Mouse (Mus musculus) myocyte (in vitro differentiated cells): Measurements from ENCODE around the gene Mucl3.

Experiments
- CEBPB ChIP-seq: IDR thresholded peaks from 2 replicates; pipeline ENCODE4 v1.6.1; 2011; ENCODE audit warnings: mild to moderate bottlenecking, moderate library complexity; ENCODE audit not compliant: poor library complexity, insufficient read depth, severe bottlenecking
- E2F4 ChIP-seq: IDR thresholded peaks from one replicate; pipeline ENCODE4 v1.6.1; 2011; ENCODE audit warnings: mild to moderate bottlenecking, control low read depth, moderate library complexity; ENCODE audit not compliant: insufficient read depth
- MYOD1 ChIP-seq, 3 experiments: IDR thresholded peaks; one replicate each; pipeline ENCODE4 v1.6.1; 2011; ENCODE audit warnings: control low read depth in 2 of 3, low read depth in 2 of 3, mild to moderate bottlenecking in 2 of 3, moderate library complexity in 1 of 3; ENCODE audit not compliant: insufficient read length in 2 of 3, control insufficient read depth in 1 of 3
- POLR2A ChIP-seq: IDR thresholded peaks from one replicate; pipeline ENCODE4 v1.6.1; 2011; ENCODE audit warnings: low read depth, mild to moderate bottlenecking, control low read depth, moderate library complexity; ENCODE audit not compliant: insufficient read length
- POLR2AphosphoS2 ChIP-seq: IDR thresholded peaks from one replicate; pipeline ENCODE4 v1.6.1; 2011; ENCODE audit warnings: low read depth, control low read depth; ENCODE audit not compliant: insufficient read length
- REST ChIP-seq: IDR thresholded peaks from one replicate; pipeline ENCODE4 v1.6.1; 2011; ENCODE audit warnings: mild to moderate bottlenecking, control low read depth, moderate library complexity; ENCODE audit not compliant: insufficient read depth, insufficient read length
- SRF ChIP-seq: IDR thresholded peaks from one replicate; pipeline ENCODE4 v1.6.1; 2011; ENCODE audit warnings: low read depth; ENCODE audit not compliant: control insufficient read depth, insufficient read length
- TCF12 ChIP-seq: IDR thresholded peaks from one replicate; pipeline ENCODE4 v1.6.1; 2011; ENCODE audit warnings: mild to moderate bottlenecking, control low read depth; ENCODE audit not compliant: poor library complexity, insufficient read depth, severe bottlenecking
- USF1 ChIP-seq: IDR thresholded peaks from one replicate; pipeline ENCODE4 v1.6.1; 2011; ENCODE audit warnings: low read depth, mild to moderate bottlenecking, control low read depth, moderate library complexity

DNA sequence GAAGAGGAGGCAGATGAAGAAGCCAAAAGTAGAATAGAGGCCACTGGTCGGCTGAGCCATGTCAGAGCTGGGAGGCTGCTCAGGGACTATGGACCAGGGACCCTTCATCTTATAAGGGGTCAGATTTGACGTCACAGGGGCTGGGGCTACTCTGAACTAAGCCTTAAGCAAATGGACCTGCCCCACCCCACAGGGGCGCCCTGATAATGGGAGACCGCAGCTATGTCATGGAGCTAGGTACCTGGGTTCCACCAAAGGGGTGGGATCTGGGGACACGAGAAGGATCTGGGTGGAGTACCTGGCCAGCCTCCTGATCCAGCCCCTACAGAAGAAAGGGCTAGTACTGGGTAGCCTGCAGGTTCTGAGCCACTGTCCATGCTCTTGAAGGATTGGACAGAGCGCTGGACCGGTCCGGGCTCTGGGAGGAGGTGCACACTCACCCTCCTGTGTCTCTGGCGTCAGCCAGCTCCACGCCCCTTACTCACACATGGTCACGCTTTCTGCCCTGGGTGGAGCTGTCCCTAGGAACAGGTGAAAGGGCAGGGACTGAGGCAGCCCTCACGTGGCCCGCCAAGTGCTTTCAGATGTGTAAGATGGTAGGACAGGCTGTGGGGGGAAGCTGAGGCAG, at the start of gene Mucl3:
- TF ChIP-seq MYOD1 (IDR thresholded peaks at IDR 0.05; ENCODE audit: control insufficient read depth in 1 of 3, insufficient read length in 2 of 3, low read depth in 2 of 3) (no peak), POLR2A (no peak), USF1 (no peak), CEBPB (no peak), TCF12 (no peak), SRF (no peak), POLR2AphosphoS2 (no peak), REST (no peak), E2F4 (no peak)
